Mouse (Mus musculus) heart, embryonic 12.5 days (tissue): ENCODE measurements around the gene Tlx2. TPM values are rescaled to one million over a fixed set of nuclear protein-coding genes. Genes with fewer than 3 reads are reported as not detected.
A peak's percentile ranks its signal among the peaks of the same experiment; 100 is the strongest.

Experiments
- ATAC-seq: fragments of 200-750 bp; cut with Nextera tagmentation; 2 replicates; pipeline ENCODE4 v1.8.0; 2017; ENCODE audit warnings: moderate TSS enrichment, moderate library complexity; ENCODE audit not compliant: insufficient number of reproducible peaks, low FRiP score
- H3K27ac ChIP-seq: fragments of 300-500 bp; sonication (generic); 2 replicates; pipeline ENCODE4 v1.5.1; 2016; ENCODE audit warnings: mild to moderate bottlenecking, moderate library complexity; ENCODE audit not compliant: poor library complexity, severe bottlenecking
- H3K27me3 ChIP-seq: fragments of 300-500 bp; sonication (generic); replicated peaks from 2 replicates; pipeline ENCODE4 v1.6.1; 2016; ENCODE audit warnings: mild to moderate bottlenecking, moderate library complexity
- H3K36me3 ChIP-seq: fragments of 300-500 bp; sonication (generic); 2 replicates; pipeline ENCODE4 v1.6.1; 2016; ENCODE audit warnings: mild to moderate bottlenecking, moderate library complexity
- H3K4me1 ChIP-seq: fragments of 300-500 bp; sonication (generic); replicated peaks from 2 replicates; pipeline ENCODE4 v1.6.1; 2016; ENCODE audit warnings: mild to moderate bottlenecking
- H3K4me2 ChIP-seq: fragments of 300-500 bp; sonication (generic); 2 replicates; pipeline ENCODE4 v1.6.1; 2016; ENCODE audit warnings: mild to moderate bottlenecking, moderate library complexity
- H3K4me3 ChIP-seq: fragments of 300-500 bp; sonication (generic); 2 replicates; pipeline ENCODE4 v1.5.1; 2016; ENCODE audit warnings: mild to moderate bottlenecking
- H3K9ac ChIP-seq: fragments of 300-500 bp; sonication (generic); 2 replicates; pipeline ENCODE4 v1.6.1; 2016; ENCODE audit warnings: mild to moderate bottlenecking, moderate library complexity
- H3K9me3 ChIP-seq: fragments of 300-500 bp; sonication (generic); replicated peaks from 2 replicates; pipeline ENCODE4 v1.6.1; 2016; ENCODE audit warnings: mild to moderate bottlenecking, moderate library complexity
- WGBS: fragments of 180-500 bp; shearing (Covaris S2); methylation state at CpG from one replicate; pipeline ENCODE4 v1.1.7; 2016; 5-methylcytosine and 5-hydroxymethylcytosine counted together
- polyA plus RNA-seq: library from polyadenylated mRNA; unstranded; fragments of >200 nt; fragmentation: Nextera tagmentation; extraction: Ambion mirVana; gene quantifications from 2 replicates; pipeline ENCODE4 v1.2.1, GENCODE M21; 2016

Tlx2 gene
- polyA plus RNA-seq, 1 experiment from 2014 or later = 0.18 TPM

DNA sequence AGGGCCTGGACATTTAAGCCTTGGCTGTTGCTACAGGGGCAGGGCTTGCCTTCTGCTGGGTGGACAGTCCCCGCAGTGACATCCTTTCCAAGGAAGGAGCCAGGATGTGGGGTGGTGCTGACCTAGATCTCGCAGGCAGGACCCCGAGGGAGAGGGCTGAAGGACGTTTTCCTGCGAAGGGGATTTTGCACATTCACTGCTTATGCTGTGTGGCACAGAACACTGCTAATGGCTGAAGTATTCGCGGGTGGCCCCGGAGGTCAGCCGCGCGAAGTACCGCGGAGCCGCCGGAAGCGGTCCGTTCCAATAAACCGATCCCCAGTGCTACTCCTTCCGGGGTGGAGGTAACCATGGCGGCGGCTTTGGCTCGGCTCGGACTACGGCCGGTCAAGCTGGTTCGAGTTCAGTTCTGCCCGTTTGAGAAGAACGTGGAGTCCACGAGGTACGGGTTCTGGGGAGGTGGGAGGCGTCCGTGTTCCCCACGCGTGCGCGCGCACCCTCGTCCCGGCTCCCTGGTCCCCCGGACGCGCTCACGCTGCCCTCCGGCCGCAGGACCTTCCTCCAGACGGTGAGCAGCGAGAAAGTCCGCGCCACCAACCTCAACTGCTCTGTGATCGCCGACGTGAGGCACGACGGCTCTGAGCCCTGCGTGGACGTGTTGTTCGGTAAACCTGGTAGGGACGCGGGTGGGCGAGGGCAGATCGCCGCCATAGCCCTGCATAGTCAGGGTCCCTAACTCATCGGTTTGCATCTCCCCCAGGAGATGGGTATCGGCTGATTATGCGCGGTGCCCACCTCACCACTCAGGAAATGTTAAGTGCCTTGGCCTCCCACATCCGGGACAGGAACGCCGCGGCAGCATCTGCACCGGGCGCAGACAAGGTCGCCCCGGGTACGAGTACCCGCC is 38.9 kb upstream of the Tlx2 start, which contains the start of gene Mrpl53:
Gene Mrpl53 (plus strand): TSS at position 279 of the 907 bp plus-strand sequence.
- H3K4me3 ChIP-seq = peak within 1 kb of the TSS; percentile 93
- ATAC-seq = peak; percentile 85
- H3K9me3 ChIP-seq = no peaks in the 10 kb centered on the region
- under 1% methylated on average over 76 of the region's 76 CpGs for whole genome bisulfite sequencing
- no peaks in the 10 kb centered on the region for H3K27me3 ChIP-seq
- peak within 1 kb of the TSS; percentile 94 for H3K9ac ChIP-seq
- H3K4me2 ChIP-seq = peak within 1 kb of the TSS; percentile 89
- peaks cover 10% of the 10 kb centered on the region for H3K36me3 ChIP-seq
- peaks cover 28% of the 10 kb centered on the region for H3K4me1 ChIP-seq
- peak within 1 kb of the TSS; percentile 85 for H3K27ac ChIP-seq

- 35% methylated on average over 13 of the region's 13 CpGs for WGBS
- H3K27me3 ChIP-seq = 0 out of 2 replicates have a peak, but pooled peaks cover 4% of the 10 kb centered on the region
- peaks cover 36% of the 10 kb centered on the region for H3K4me1 ChIP-seq
- no peaks in the 10 kb centered on the region for H3K9me3 ChIP-seq
- peak overlapping the region; percentile 93 for H3K4me3 ChIP-seq
- H3K27ac ChIP-seq = no peak overlapping the region
- H3K4me2 ChIP-seq = peak overlapping the region; percentile 89
- peaks cover 10% of the 10 kb centered on the region for H3K36me3 ChIP-seq
- H3K9ac ChIP-seq = peak overlapping the region; percentile 94; the same call in 1 of the 2 replicates
- 0 out of 2 replicates have a peak, but pooled peaks have one; percentile 46 for ATAC-seq
These were observed 37.7 kb upstream of the Tlx2 start for GRCm38 (mm10) chr6:83107566-83108400.

DNA sequence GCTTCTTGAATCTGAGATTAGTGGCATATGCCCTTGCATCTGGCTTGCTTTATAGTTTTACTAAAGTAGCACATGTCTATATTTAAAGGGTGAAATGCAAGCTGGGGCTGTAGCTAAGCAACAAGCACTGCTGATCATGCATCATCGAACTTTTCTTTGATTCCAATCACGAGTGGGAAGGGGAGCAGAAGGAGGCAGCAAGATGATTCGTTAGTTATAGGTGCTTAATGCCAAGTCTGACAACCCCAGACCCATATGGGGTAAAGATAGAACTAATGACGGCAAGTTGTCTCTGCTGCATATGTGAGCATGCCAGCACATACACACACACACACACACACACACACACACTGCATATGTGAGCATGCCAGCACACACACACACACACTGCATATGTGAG is 34.1 kb upstream of the Tlx2 start:
- Histone ChIP-seq H3K4me3 (no peak overlapping the region), H3K4me2 (no peak overlapping the region), H3K4me1 (peaks cover 28% of the 10 kb centered on the region), H3K27ac (no peak overlapping the region), H3K27me3 (peaks cover 11% of the 10 kb centered on the region), H3K9me3 (no peaks in the 10 kb centered on the region), H3K36me3 (0 out of 2 replicates have a peak, but pooled peaks cover 7% of the 10 kb centered on the region), H3K9ac (no peak overlapping the region)
- no peak for ATAC-seq
- WGBS = 85% methylated on average over 4 of the region's 4 CpGs

DNA sequence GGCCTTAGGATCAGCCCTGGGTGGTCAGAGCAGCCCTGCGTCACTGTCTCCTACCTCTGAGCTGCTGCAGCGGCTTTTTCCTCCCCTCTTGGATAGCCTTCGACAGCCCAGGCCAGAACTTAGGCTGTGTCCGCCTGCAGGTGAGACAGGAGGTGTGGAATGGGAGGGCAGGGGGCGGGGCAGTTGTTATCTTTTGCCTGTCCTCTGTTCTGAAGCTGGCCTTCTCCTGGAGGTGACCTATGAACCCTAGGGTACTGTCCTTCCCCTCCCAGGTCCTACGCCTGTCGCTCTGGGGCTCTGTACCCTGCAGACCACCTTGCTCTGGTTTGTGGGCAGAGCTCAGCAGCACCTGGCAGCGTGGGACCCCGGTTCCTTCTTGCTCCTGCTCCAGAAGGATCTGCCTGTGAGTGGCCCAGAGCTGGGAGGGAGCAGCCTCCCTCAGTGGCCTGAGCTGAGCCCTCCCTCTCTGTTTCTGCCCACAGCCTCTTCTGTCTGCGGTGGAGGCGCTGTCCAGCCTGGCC is 33.1 kb upstream of the Tlx2 start:
- H3K4me3 ChIP-seq = no peak overlapping the region
- ATAC-seq = no peak
- 46% methylated on average over 11 of the region's 11 CpGs for WGBS
- H3K9ac ChIP-seq = peak overlapping the region; percentile 90; the same call in 1 of the 2 replicates
- H3K4me2 ChIP-seq = peak overlapping the region; percentile 100; the same call in 1 of the 2 replicates
- H3K9me3 ChIP-seq = no peaks in the 10 kb centered on the region
- peaks cover 13% of the 10 kb centered on the region for H3K27me3 ChIP-seq
- H3K27ac ChIP-seq = no peak overlapping the region
- H3K36me3 ChIP-seq = 0 out of 2 replicates have a peak, but pooled peaks cover 7% of the 10 kb centered on the region
- peaks cover 24% of the 10 kb centered on the region for H3K4me1 ChIP-seq

DNA sequence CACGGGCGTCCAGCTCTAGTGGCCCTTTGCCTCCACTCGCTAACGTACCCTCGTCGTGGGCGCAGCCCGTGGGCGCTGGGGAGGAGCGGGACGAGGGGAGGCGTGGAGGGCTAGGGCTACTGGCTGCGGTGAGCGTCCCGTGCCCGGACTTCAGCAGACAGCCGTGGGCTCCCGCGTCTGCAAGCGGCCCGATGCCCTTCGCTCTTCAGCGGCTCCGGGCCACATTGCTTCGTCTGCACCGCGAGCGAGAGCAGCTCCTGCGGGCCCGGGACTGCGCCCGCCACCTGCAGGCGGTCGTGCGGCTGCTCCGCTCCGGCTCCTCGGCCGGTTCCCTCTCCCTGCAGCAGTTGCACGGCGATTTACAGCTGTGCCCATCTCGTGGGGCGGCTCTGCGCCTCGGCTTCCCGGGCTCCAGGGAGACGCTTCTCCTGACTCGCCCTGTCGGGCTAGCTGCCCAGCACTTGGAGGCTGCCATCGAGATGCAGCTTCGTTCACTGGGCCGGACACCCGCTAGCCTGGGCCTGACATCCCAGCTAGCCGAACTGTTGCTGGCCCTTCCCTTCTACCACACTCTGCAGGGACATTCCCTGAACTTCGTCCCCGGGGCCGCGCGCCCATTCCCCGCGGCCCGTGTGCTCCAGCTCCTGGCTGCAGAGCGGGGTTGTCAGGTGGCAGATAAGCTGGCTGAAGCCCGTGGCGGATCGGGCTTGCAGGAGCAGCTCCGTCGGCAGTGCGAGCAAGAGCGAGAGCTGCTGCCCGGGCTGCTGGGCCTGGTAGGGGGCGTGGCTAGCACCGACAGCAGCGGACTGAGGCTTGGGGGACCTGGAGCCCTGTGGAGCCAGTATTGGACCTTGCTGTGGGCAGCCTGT is 31.8 kb upstream of the Tlx2 start:
- WGBS = under 1% methylated on average over 74 of the region's 74 CpGs
- H3K4me1 ChIP-seq = peaks cover 15% of the 10 kb centered on the region

DNA sequence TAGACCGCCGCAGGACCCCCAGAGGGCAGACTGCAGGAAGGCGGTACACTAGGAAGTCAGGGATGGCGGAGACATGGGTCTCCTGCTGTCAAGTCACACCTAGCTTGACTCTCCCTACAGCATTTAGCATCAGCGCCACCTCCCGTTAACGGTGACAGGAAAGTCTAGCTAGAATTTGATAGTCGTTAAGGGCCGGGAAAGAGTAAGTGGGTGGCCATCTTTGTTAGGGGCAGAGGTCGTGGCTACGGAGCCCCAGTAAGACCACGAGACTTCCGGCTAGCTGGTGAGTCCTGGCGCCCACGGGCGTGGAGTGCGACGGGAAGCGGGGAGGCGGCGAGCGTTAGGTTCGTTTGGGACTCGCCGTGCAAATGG is 31.2 kb upstream of the Tlx2 start, which contains the start of the genes Ccdc142 and Gm42688:
Gene Ccdc142 (plus strand): TSS at position 286 of the 372 bp plus-strand sequence.
Gene Gm42688 (plus strand): TSS at position 302 of the 372 bp plus-strand sequence.
- Histone ChIP-seq H3K9ac (peak within 1 kb of the TSS; percentile 90), H3K27me3 (peaks cover 17% of the 10 kb centered on the region), H3K4me2 (peak within 1 kb of the TSS; percentile 100), H3K9me3 (no peaks in the 10 kb centered on the region; the same call in 1 of the 2 replicates), H3K4me3 (peak within 1 kb of the TSS; percentile 74), H3K36me3 (0 out of 2 replicates have a peak, but pooled peaks cover 7% of the 10 kb centered on the region), H3K4me1 (peaks cover 15% of the 10 kb centered on the region), H3K27ac (peak within 1 kb of the TSS; percentile 68)
- peak; percentile 86 for ATAC-seq
- WGBS = under 1% methylated on average over 25 of the region's 25 CpGs

More for the DNA sequence above, 31.8 kb upstream of the Tlx2 start:
- Histone ChIP-seq H3K27me3 (peaks cover 13% of the 10 kb centered on the region), H3K27ac (peak overlapping the region; percentile 68), H3K4me3 (peak overlapping the region; percentile 74), H3K4me2 (peak overlapping the region; percentile 100), H3K36me3 (0 out of 2 replicates have a peak, but pooled peaks cover 7% of the 10 kb centered on the region), H3K9ac (peak overlapping the region; percentile 90), H3K9me3 (no peaks in the 10 kb centered on the region; the same call in 1 of the 2 replicates)
- peak; percentile 84 for ATAC-seq

DNA sequence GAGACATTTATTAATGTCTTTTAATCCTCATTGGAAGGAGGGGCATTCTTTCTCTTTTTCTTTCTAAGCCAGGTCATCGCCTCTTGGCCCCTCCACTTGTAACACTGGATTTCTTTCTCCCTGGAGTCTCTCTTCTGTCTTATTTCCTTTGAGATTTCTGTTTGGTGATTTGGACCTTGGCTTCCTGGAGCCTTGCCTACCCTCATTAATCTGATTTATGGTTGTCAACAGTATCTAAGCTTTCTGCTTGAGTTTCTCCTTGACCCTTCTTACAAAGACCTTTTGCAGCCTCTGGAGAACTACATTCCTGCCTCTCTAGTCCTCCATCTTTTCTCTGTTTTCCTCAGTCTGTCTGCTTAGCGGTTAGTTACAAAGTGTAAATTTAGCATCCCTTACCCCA is 28.3 kb upstream of the Tlx2 start:
- Histone ChIP-seq H3K4me2 (no peak overlapping the region), H3K9ac (no peak overlapping the region), H3K27ac (no peak overlapping the region), H3K4me3 (no peak overlapping the region), H3K4me1 (peaks cover 13% of the 10 kb centered on the region), H3K36me3 (no peaks in the 10 kb centered on the region), H3K27me3 (peaks cover 34% of the 10 kb centered on the region), H3K9me3 (peaks cover 7% of the 10 kb centered on the region; the same call in 1 of the 2 replicates)
- no peak for ATAC-seq
- 57% methylated on average over 2 of the region's 2 CpGs for WGBS

DNA sequence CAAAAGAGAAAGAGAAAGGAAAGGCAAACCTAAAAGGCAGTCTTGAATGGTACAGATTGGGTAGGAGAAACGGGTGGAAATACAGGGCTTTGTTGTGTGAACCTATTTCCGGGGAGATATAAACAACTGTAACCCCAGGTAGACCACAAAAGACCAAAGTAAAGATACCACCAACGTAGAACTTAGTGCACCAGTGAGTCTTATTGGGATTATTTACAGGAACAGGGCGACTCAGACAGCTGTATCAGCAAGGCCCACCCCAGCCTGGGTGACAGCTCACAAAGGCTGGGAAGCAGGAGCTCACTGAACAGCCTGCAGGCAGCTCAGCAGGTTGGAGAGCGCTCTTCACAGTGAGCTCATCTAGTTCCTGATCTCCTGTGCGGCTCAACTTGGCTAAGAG is 25.9 kb upstream of the Tlx2 start:
- peaks cover 37% of the 10 kb centered on the region for H3K27me3 ChIP-seq
- WGBS = 41% methylated on average over 6 of the region's 6 CpGs
- ATAC-seq = no peak

GRCm38 (mm10) chr6:83092416-83093127 is 22.5 kb upstream of the Tlx2 start:
- no peak for ATAC-seq
- H3K4me2 ChIP-seq = no peak overlapping the region
- H3K4me1 ChIP-seq = peaks cover 11% of the 10 kb centered on the region
- H3K36me3 ChIP-seq = no peaks in the 10 kb centered on the region
- H3K27ac ChIP-seq = no peak overlapping the region
- no peak overlapping the region for H3K9ac ChIP-seq
- peaks cover 7% of the 10 kb centered on the region; the same call in 1 of the 2 replicates for H3K9me3 ChIP-seq
- no peak overlapping the region for H3K4me3 ChIP-seq
- 33% methylated on average over 6 of the region's 6 CpGs for WGBS
- H3K27me3 ChIP-seq = peaks cover 60% of the 10 kb centered on the region

More for the DNA sequence above, 25.9 kb upstream of the Tlx2 start:
- Histone ChIP-seq H3K4me3 (no peak overlapping the region), H3K27ac (no peak overlapping the region), H3K4me1 (peaks cover 5% of the 10 kb centered on the region; the same call in 1 of the 2 replicates), H3K9ac (no peak overlapping the region), H3K4me2 (no peak overlapping the region), H3K36me3 (no peaks in the 10 kb centered on the region), H3K9me3 (peaks cover 7% of the 10 kb centered on the region; the same call in 1 of the 2 replicates)
